Mouse (Mus musculus) left cerebral cortex, adult 2 months (tissue): ENCODE results near the gene Sp2. TPM values are rescaled to one million over a fixed set of nuclear protein-coding genes. Genes with fewer than 3 reads are reported as not detected.

Experiments used
- DNase-seq, 2 experiments: peaks; one replicate each; pipeline ENCODE4 v3.0.0; 2021 to 2022; ENCODE audit warnings: low spot score in 2 of 2, mixed read lengths in 1 of 2; ENCODE audit errors: extremely low spot score in 1 of 2
- H3K27ac ChIP-seq: fragments of 200-600 bp; 2 replicates; pipeline ENCODE4 v1.8.1; 2022
- H3K4me3 ChIP-seq: fragments of 200-600 bp; 2 replicates; pipeline ENCODE4 v1.8.1; 2022
- CTCF ChIP-seq: fragments of 200-600 bp; IDR thresholded peaks from 2 replicates; pipeline ENCODE4 v1.8.1; 2022; ENCODE audit warnings: antibody characterized with exemption, mild to moderate bottlenecking, moderate library complexity
- intact Hi-C: fragments of 180-260 bp; cut with DNase I; formaldehyde crosslinking; loops from one replicate; pipeline ENCODE4 v1.15.1; 2025
- total RNA-seq, 2 experiments: library from RNA; stranded (reverse); gene quantifications; 2 replicates each; pipeline ENCODE4 v1.2.3; 2021

Sp2 gene
- total RNA-seq, 2 experiments from 2014 or later: 12.6 to 15.2 TPM

GRCm38 (mm10) chr11:97017696-97018582, 35.2 kb upstream of the Sp2 start:
- intact Hi-C loops: no loop called here
- DNase-seq: no peak
- H3K4me3 ChIP-seq: no peak overlapping the region
- no peak for TF ChIP-seq CTCF
- no peak overlapping the region for H3K27ac ChIP-seq

GRCm38 (mm10) chr11:97013121-97013670, 30.4 kb upstream of the Sp2 start, which contains the start of gene Sp6:
Gene Sp6 (plus strand): TSS chr11:97013394.
- no peak within 1 kb of the TSS for H3K27ac ChIP-seq
- intact Hi-C loops: no loop called here
- TF ChIP-seq CTCF: no peak
- no peak for DNase-seq
- no peak within 1 kb of the TSS for H3K4me3 ChIP-seq

GRCm38 (mm10) chr11:97009198-97009790, 26.5 kb upstream of the Sp2 start:
- TF ChIP-seq CTCF: no peak
- DNase-seq: no peak
- H3K27ac ChIP-seq: no peak overlapping the region
- no peak overlapping the region for H3K4me3 ChIP-seq
- intact Hi-C loops: no loop called here

- Histone ChIP-seq H3K27ac (no peak overlapping the region), H3K4me3 (no peak overlapping the region)
- intact Hi-C loops: no loop called here
- DNase-seq: no peak
- TF ChIP-seq CTCF: no peak
These were observed 24.5 kb upstream of the Sp2 start for GRCm38 (mm10) chr11:97007093-97007794.

- TF ChIP-seq CTCF: no peak
- DNase-seq: no peak
- intact Hi-C loops: no loop called here
- Histone ChIP-seq H3K4me3 (no peak overlapping the region), H3K27ac (no peak overlapping the region)
These were observed 20.4 kb upstream of the Sp2 start for GRCm38 (mm10) chr11:97003170-97003569.

GRCm38 (mm10) chr11:96997380-96997956, 14.7 kb upstream of the Sp2 start:
- DNase-seq: peak in 1 of 2 experiments; percentile 44
- no peak for TF ChIP-seq CTCF
- Histone ChIP-seq H3K27ac (peak overlapping the region; percentile 40; the same call in 1 of the 2 replicates), H3K4me3 (peak overlapping the region; percentile 43)
- intact Hi-C loops: no loop called here

- intact Hi-C loops: no loop called here
- Histone ChIP-seq H3K27ac (peak overlapping the region; percentile 40; the same call in 1 of the 2 replicates), H3K4me3 (peak overlapping the region; percentile 43)
- no peak for TF ChIP-seq CTCF
- no peak for DNase-seq
These were observed 14.1 kb upstream of the Sp2 start for GRCm38 (mm10) chr11:96996773-96997379.

GRCm38 (mm10) chr11:96995836-96996772, 13.3 kb upstream of the Sp2 start:
- DNase-seq: no peak
- no peak overlapping the region for H3K27ac ChIP-seq
- no peak for TF ChIP-seq CTCF
- no peak overlapping the region for H3K4me3 ChIP-seq
- intact Hi-C loops: no loop called here

GRCm38 (mm10) chr11:96995031-96995430, 12.3 kb upstream of the Sp2 start:
- Histone ChIP-seq H3K27ac (no peak overlapping the region), H3K4me3 (no peak overlapping the region)
- no peak for DNase-seq
- no peak for TF ChIP-seq CTCF
- intact Hi-C loops: no loop called here

- no peak for TF ChIP-seq CTCF
- no peak overlapping the region for H3K4me3 ChIP-seq
- no peak for DNase-seq
- no peak overlapping the region for H3K27ac ChIP-seq
- intact Hi-C loops: no loop called here
These were observed 10.1 kb upstream of the Sp2 start for GRCm38 (mm10) chr11:96992722-96993311.
